Mouse (Mus musculus) embryo, embryonic 11.5 days (tissue): ENCODE measurements around the gene Lrrc27.

Experiments used
- DNase-seq: peaks from one replicate; pipeline ENCODE4 v3.0.0-alpha.2; 2012; ENCODE audit warnings: low read depth, low spot score

The Lrrc27 gene

DNA sequence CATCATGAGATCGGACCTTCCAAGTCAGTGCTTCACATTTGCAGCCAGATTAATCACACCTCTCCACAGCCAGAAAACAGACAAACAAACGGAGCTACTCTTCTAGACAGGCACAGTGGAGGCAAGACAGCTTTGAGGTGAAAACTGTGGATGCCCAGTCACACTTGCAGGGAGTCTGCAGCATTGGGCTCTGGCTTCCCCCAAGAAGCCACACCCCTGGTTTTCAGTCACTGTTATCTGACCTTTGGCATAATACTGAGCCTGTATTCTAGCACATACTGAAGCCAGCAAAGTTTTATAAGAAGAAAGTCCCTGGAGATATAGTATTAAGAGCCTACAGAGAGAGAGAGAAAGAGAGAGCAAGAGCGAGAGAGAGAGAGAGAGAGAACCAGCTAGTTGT is 26.6 kb downstream of the Lrrc27 start:
- DNase-seq, result no peak

DNA sequence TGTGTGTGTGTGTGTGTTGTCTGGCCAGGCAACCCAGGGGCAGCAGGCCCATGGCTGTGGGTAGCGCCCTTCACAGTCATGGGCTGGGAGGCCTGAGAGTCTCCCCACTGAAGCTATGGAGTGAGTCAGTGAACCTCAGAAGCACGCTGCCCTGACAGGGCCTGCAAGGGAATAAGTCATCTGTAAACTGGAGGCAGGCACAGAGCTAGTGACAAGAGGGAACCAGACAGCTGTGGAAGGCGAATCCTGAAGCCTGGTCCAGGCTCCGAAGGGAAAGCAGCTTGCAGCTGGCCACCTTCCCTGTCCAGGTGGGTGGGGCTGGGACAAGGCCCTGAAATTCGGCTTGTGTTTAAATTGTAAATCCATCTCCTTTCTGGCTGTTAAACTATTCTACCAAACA is 33.3 kb downstream of the Lrrc27 start:
- no peak for DNase-seq

DNA sequence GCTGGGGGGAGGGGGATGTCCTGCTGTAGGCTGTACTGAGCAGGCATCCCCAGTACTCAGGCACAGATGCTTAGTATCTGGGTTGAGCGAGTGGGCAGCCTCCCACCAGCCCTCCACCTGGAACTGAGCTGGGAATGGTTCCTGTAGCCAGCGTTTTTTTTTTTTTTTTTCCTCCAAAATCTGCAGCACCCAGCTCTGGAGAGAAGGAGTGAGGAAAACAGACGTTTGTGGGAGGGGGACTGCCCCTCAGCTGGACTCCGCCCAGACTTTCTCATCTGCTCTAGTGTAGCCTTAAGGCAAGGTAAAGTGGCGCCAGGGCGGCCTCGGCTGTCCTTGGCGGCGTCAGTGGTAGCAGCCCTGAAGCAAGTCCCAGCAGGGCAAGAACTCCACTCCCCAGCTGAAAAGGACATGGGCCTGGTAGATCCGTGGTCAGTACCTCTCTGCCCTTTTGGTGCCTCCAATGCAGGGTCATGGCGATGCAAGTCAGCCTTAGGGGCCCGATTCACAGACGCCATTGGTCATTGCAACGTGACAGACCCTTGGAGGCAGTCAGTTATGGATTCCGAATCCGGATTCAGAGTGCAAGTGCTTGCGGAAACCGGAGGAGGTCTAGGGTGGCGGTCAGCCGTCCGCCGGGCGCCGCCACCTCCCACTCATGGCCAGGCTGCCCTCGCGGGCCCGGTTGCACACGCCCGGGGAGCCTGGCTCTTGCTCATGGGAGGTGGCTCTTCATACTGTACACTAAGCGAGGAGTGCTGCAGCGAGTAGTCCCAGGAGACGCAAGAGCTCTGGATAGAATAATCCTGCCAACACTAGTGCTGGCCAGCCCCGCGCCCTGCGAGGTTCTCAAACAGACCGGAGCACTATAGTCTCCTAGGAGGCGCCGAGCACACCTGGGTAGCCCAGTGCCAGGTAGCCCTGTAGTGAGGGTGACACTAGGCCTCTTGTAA is 34.4 kb downstream of the Lrrc27 start:
- DNase-seq, result peak; percentile 26

DNA sequence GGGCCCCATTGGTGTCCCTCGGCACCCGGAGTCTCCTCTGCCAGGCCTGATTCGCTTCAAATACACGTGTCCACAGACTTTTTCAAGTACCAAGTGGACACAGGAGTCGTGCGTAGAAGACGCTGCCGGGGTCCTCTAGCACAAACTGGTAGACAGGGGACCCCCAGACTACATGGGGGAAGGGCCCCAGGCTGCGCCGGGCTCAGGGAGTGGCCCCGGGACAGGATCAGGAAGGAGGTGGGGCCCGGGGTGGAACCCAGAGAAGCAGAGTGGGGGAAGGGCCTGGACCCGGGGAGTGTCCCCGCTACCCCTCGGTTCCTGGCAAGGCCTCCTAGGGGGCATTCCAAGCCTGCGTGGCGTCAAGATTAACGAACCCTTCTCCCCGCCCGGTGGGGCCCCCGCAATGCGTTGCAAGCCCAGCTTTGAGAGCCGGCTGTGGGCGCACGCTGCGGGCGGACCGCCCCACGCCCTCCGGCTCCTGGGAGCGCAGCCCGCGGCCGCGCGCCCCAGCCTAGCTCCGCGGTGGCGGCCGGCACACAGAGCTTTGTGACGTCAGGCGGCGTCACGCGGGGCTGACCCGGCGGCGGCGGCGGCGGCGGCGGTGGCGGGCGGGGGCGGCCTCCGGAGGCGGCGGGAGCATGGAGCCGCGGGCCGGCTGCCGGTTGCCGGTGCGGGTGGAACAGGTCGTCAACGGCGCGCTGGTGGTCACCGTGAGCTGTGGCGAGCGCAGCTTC is 35.3 kb downstream of the Lrrc27 start, which contains the start of gene Pwwp2b:
Gene Pwwp2b, plus strand, starts transcription at position 602 of the 734 bp plus-strand sequence.
- peak; percentile 44 for DNase-seq

DNA sequence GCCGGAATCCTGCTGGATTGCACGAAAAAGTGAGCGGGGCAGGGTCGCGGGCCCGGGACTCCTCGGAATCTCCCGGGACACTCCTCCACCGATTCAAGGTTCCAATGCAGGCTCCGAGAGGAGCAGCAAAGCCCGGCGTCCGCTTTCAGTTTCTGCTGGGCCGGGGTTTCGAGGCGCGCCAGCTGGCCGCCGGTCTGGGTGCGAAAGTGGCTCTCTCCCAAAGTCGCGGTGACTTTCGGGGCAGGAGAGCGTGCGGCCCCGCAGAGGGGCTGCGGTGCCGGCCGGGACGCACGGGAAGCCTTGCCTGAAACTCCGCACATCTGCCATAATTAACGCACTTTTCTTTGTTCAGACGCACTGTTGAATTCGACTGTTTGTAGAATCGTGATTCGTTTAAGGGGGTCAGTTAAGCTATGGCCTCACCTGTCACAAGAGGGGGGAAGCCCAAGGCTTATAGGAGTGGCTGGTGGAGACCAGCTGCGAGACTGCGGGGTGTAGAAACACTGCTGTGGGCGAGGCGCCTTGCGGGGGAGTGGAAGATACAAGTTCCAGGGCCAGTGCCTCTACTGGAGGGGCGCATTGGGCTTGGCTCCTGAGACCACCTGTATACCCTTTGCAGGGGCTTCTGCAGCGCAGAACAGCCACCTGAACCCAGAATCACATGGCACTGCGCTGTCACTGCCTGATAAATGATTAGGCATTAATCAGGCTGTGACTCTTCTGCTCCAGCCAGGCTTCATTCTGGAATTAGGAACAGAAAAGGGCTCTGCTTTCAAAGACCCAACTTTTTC is 36.0 kb downstream of the Lrrc27 start:
- no peak for DNase-seq

DNA sequence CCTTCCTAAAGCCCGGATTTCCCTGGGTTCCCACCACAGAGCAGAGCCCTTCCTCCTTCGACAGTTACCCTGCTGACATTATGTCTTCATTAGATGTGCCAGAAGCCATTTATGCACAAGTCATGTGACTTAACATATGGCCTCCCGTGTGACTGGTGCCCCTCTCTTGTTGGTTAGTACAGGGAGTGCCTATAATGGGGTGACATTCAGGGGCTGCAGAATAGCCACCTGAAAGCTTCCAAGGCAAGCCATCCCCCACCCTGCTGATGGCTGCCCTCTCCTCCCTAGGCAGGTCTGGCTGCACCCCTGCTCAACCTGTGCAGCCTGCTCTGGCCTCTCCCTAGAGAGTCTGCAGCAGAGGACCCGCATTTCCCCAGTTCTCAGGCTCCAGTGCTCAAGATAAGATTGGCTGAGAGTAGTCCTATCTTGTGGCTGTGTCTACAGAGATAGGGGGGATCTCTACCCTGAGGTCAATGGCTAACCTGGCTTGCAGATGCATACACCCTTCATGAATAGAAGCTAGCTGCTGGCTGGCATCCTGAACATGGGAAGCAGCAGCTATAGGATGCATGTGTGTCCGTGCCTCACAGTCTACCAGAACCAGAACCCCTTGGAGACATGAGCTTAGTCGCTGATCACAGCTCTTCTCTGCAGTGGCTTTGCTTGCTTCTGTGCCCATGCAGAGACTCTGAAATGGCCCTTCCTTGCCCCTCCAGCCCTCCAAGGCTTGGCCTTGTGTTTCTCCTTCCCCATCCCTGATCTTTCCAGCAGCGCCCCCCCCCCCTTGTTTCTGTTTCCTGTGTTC is 36.8 kb downstream of the Lrrc27 start:
- DNase-seq, result no peak

DNA sequence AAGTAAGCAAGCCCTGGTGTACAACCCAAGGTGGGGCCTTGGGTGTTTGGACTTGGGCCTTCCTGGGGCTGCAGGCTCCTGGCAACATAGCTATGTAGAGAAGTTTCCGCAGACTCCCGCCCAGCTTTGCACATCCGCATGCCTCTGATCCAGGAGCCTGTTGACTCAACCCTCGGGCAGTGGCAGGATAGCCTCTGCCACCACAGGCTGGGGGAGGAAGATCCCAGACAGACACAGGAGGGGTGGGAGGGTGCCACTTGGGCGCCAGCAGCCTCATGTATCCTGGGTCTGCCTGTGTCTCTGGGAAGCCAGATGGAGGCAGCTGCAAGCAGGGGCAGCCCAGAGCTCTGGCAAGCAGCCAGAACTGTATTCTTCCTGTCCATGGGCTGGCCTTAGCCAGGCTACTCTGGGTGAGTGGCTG is 39.1 kb downstream of the Lrrc27 start:
- no peak for DNase-seq

DNA sequence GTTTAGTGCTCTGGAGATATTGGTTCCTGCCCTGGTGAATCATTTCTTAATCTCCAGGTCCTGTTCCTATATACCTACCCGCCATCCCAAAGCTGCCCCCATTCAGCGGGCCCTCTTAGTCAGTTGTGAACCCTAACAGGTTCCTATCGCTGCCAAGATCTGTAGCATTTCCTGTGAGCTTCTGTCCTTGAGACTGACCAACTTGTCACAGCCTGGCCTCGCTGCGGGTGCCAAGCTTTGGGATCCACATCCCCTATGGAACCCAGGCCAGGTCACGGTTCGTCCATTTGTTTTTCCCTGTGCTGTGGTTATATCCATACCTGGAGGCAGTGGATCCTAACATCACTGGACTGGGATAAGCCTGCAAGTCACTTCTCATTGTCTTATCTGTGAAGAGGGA is 39.8 kb downstream of the Lrrc27 start:
- no peak for DNase-seq

DNA sequence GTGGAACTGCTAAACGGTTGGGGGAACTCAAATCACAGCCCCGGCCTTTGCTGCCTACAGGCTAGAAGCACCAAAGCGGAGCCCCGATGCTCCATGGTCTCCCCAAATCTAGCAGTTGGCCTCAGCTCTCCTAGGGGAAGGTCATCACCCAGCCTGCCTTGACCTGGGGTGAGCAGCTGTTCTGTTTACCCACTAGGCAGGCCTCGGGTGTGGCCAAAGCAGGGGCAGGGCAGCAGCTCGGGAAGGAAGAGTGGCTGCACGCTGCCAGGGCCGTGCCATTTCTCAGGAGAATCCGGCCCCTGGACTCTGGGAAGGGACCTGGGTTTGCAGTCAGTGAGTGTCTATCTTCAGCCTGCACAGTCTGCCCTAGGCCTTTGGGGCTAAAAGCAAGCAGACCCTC is 40.2 kb downstream of the Lrrc27 start:
- DNase-seq, result no peak

DNA sequence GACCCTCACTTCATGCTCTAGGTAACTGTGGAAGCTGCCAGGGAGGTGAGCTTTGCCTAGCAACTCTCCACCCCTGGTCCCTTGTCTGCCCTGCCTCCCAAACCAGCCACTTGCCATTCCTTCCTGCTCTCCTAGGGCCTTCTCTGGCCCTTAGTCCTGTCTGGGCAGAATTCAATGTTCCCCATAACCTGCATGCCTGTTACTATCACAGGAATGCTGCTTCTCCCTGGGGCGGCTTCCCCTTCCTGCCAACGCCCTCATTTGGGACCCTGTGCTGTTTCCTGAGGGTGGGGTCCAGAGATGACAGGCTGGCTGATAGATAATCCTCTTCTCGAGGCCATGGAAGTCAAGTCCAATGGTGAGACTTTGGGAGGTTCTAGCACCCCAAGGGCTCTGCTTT is 40.7 kb downstream of the Lrrc27 start:
- DNase-seq, result no peak

DNA sequence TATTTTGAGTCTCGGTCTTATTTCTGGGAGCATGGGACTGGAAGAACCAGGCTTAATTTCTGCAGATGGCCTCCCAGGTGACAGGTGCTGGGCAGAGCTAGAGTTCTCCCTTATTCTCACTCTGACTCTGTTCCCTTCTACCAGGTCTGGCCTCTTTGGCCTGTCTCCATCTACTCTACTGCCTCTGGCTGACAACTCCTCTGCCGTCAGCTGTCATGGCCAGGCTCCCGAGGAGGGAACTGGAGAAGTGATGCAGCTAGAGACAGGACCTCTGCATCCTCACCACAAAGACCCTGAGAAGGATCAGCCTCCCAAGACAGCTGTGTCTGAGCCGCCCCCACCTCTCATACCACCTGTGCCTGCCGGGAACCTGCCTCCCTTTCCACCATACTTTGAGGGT is 41.8 kb downstream of the Lrrc27 start:
- no peak for DNase-seq

DNA sequence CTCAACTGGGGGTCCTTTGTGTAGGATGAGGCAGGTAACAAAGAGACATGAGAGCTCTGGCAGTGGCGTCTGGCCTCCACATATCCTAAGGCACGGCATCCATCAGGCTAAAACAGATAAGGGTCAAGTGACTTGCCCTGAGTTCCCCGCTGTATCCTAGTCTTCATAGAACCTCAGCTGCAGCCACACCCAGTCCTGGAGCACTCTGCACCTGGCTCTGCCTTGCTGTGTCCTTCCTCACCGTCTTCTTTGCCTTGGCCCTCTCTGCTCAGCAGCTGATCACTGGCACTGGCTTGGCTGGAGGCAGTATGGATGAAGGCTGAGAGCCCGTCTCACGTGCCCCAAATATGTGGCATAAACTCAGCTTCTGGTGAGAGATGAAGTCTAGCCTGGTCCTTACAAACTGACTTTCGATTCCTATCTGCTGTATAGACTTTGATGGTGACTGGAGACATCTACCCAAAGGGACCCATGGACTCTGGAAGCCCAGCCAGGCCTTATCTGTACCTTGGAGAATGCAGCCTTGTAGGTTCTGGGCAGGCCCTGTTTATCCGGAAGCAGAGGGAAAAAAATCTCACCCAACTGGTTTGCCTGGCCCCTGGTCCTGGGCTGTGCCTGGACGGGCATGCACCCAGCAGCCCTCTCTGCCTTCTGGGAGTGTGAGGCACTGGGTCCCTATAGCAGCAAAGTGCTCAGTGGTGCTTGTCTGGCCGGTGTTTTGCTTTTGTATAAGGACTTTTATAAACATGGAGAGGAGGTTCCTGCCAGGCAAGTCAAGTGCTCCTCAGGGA is 45.2 kb downstream of the Lrrc27 start:
- DNase-seq, result no peak

DNA sequence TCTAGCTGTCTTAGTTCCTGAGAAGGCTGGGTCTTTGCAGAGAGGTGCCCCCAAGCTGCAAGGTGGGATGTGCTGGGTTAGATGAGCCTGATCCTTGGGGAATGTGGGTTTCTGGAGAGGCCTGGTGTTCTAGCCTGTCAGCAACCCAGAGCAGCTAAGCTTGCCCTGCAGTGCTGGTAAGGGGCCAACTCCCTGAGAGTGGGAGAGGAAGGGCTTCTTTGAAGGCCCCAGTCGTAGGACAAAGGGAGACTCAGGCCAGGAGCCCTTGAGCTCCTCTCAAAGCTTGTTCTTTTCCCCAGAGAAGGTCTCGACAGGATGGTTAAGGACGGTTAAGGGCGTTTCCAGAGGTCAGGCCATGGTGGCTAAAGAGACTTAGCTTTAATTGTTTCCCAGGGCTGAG is 51.5 kb downstream of the Lrrc27 start:
- DNase-seq, result no peak

DNA sequence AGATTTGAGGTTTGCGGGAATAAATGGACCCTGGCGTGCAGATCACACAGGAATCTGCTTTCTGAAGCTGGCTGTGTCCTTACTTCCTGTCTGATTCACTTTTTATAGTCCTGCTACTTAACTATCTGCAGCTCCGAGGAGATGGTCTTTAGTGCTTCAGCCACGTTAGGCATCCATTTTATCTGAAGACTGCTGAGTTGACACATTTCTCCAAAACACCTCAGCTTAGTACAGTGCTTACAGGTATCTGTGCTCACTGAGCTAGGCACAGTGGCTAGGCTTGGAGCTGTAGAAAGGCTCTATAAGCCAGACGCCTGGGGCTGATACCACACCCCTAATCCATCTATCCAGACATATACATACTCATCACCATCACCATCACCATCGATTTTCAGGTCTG is 52.8 kb downstream of the Lrrc27 start:
- DNase-seq, result no peak

DNA sequence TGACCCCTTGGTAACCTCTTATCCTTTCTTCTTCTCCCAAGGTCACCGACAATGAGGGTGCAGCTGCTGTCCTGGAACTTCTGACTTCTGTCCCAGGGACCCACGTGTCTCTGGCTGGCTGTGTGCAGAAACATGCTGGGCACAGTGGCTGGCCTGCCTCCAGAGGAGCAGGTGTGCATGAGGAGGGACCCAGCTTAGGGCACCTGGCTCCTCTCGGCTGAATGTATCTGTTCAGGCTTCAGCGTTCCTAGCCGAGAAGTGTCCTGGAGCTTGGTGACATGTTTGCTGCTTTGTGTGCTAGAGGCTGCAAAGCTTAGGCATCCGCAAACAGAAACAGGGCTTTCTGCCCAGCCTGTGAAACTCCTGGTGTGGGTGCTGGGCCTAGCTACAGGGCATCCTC is 53.6 kb downstream of the Lrrc27 start:
- no peak for DNase-seq

DNA sequence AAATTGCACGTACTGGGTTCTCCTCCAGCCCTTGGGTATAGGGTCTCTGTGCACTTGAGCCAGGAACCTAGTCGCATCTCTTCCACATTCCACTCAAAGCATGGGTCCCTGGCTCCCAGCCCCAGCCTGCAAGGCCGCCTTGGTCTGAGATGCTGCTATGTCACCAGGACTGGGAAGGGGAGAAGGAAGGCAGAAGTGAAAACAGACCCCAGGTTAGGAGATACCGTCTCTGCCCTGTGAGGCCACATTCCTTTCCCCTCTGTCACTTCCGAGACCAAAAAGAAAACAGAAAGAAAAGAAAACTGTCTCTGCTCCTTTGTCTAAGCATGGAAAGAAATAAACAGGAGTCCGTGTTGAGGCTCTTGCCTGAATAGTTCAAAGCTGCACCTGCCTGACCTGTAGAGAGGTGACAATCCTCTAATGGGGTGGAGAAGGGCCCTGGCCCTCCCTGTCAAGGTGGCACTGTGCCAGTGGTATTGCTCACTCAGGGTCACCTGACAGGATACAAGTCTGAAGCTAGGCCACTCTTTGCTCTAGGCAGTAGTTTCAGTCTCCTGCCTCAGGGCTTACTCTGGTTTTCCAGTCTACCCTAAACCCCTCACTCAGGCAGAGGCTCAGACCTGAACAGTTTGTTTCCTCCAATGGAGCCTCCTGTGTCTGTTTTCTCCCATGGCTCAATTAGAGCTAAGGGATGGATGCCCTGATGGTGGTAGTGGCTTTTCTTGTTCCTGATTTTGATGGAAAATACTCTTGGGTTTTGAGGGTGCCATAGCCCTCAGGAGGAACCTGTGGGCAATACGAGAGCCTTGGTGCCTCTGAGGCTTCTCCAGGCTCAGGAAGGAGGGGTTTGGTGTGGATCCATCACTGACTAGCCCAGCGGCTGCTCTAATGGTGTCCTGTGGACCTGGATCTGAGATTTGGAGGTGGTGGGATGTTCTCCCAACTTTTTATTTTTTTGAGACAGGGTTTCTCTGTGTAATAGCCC is 54.4 kb downstream of the Lrrc27 start:
- DNase-seq, result no peak

DNA sequence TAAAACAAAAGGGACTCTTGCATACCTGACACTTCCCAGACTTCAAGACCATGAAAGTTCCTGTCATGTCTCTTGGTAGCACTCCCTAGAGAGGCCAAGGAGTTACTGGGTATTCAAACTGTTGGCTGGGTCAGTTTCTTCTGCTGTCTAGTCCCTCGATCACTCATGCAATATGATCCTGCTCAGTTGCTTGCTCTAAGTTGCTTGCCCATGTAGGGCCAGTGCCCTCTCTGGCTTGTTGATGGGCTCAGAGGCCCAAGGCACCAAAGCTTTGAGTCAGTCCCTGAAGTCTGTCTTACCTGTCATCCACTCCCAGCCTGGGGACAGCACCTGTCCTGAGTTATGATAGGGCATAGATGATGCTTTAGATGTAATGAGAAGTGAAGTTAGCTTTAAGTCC is 58.0 kb downstream of the Lrrc27 start:
- no peak for DNase-seq

DNA sequence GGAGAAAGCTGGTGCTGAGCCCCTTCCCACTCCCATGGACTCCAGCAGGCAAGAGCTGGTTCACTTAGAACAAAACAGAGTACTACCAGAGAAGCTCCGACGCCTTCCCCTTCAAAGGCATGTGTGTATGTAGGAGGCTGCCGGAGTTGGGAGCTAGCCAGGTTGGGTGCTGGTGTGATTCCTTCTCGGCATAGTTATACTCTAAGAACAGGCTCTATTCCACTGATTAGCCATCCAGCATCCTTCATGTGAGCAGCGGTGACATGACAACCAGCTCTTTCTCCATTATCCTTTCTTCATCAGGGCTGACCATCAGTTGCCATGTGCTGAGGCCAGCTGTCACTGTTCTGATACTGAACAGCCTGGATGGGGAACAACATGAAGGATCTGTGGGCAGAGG is 59.1 kb downstream of the Lrrc27 start:
- DNase-seq, result no peak
